Mouse (Mus musculus) embryonic facial prominence, embryonic 10.5 days (tissue): ENCODE measurements at regions not wholly inside any gene's neighbourhood (a gene's known extent, or its start where the extent isn't known, plus 50 kb on each side); places are given as distances from the start of the nearest gene placed in this dataset.

Source experiments
- DNase-seq: peaks from one replicate; pipeline ENCODE4 v3.0.0-alpha.2; 2017; ENCODE audit warnings: low spot score
- H3K27ac ChIP-seq: fragments of 300-500 bp; sonication (generic); replicated peaks from 2 replicates; pipeline ENCODE4 v1.5.1; 2016; ENCODE audit warnings: mild to moderate bottlenecking
- H3K27me3 ChIP-seq: fragments of 300-500 bp; sonication (generic); replicated peaks from 2 replicates; pipeline ENCODE4 v1.6.1; 2016; ENCODE audit warnings: low read depth, mild to moderate bottlenecking; ENCODE audit not compliant: poor library complexity, severe bottlenecking
- H3K36me3 ChIP-seq: fragments of 300-500 bp; sonication (generic); replicated peaks from 2 replicates; pipeline ENCODE4 v1.6.1; 2016; ENCODE audit warnings: mild to moderate bottlenecking, moderate library complexity
- H3K4me1 ChIP-seq: fragments of 300-500 bp; sonication (generic); 2 replicates; pipeline ENCODE4 v1.6.1; 2016
- H3K4me3 ChIP-seq: fragments of 300-500 bp; sonication (generic); 2 replicates; pipeline ENCODE4 v1.5.1; 2016; ENCODE audit warnings: mild to moderate bottlenecking, moderate library complexity
- H3K9me3 ChIP-seq: fragments of 300-500 bp; sonication (generic); 2 replicates; pipeline ENCODE4 v1.6.1; 2016; ENCODE audit warnings: mild to moderate bottlenecking
- WGBS: fragments of 180-500 bp; shearing (Covaris S2); methylation state at CpG from one replicate; pipeline ENCODE4 v1.1.7; 2016; 5-methylcytosine and 5-hydroxymethylcytosine counted together

DNA sequence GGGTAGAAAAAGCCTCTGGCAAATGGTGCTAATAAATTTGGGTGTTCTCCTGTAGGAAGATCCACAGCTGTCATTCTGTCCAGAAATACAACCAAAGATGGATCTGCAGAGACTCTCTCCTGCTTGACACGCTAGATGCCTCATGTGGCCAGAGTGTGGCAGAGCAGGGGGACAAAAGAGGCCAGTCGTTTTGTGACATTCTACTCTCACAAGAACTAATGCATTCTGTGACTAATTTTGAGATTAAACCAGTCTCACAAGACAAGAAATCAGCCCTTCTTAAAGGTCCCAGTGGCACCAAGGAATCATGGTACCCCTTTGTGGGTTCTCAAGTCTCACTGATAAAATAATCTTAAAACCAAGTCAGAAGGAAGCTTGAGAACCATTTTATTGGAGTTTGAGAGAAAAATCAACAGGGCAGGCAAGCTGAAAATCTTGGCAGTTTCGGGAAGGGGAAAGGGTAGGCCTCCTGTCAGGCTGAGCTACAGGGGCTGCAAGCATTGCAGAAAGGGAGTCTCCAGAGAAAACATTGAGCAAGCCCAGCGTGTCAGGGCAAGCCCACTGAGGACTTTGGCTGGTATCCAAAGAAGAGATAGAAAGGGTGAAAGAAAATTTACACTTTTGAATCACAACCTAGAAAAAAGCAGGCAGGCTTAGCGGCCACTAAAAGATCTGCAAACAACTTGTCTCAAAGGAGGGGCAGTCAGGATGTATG, 50.8 kb upstream of the C2cd4b start:
- no peak for DNase-seq
- no peak overlapping the region for H3K4me3 ChIP-seq
- WGBS, result 59% methylated on average over 5 of the region's 5 CpGs
- no peak overlapping the region for H3K27ac ChIP-seq
- no peaks in the 10 kb centered on the region for H3K4me1 ChIP-seq
- H3K27me3 ChIP-seq, result peaks cover 4% of the 10 kb centered on the region; the same call in 1 of the 2 replicates
- H3K36me3 ChIP-seq, result no peaks in the 10 kb centered on the region
- no peaks in the 10 kb centered on the region for H3K9me3 ChIP-seq
